Mouse (Mus musculus) lung, adult 2 months (tissue): ENCODE measurements around the gene Cetn4. TPM values are rescaled to one million over a fixed set of nuclear protein-coding genes. Genes with fewer than 3 reads are reported as not detected.

Source experiments
- DNase-seq: peaks from one replicate; pipeline ENCODE4 v3.0.0; 2022
- H3K4me1 ChIP-seq: fragments of 200-500 bp; 2 replicates; pipeline ENCODE4 v1.6.1; 2011; ENCODE audit warnings: low read length; ENCODE audit not compliant: control insufficient read depth, insufficient read depth
- H3K4me3 ChIP-seq: fragments of 200-500 bp; replicated peaks from 2 replicates; pipeline ENCODE3; 2011; ENCODE audit warnings: low read depth, mild to moderate bottlenecking, control low read depth, low read length; ENCODE audit errors: extremely low read depth
- CTCF ChIP-seq: fragments of 200-500 bp; IDR thresholded peaks from 2 replicates; pipeline ENCODE4 v1.5.1; 2011; ENCODE audit warnings: mild to moderate bottlenecking, low read length, control low read depth; ENCODE audit not compliant: insufficient read depth
- POLR2A ChIP-seq: fragments of 200-500 bp; IDR thresholded peaks from 2 replicates; pipeline ENCODE4 v1.6.1; 2011; ENCODE audit warnings: low read depth, mild to moderate bottlenecking, control low read depth, low read length, borderline replicate concordance; ENCODE audit errors: extremely low read depth
- WGBS: fragments of 180-500 bp; shearing (Covaris S2); methylation state at CpG from one replicate; pipeline ENCODE4 v1.1.7; 2018; 5-methylcytosine and 5-hydroxymethylcytosine counted together
- polyA plus RNA-seq: library from polyadenylated mRNA; depleted of rRNA; stranded (reverse); fragments of >200 nt; gene quantifications from 2 replicates; pipeline ENCODE4 v1.2.3, GENCODE M21; 2012

The Cetn4 gene
- polyA plus RNA-seq, 1 experiment = 2.1 TPM

GRCm38 (mm10) chr3:37311897-37312369, 575 bp downstream of the Cetn4 start:
- H3K4me1 ChIP-seq = peaks cover 6% of the 10 kb centered on the region; the same call in 1 of the 2 replicates
- TF ChIP-seq CTCF (no peak), POLR2A (no peak)
- DNase-seq = no peak
- H3K4me3 ChIP-seq = peak overlapping the region; percentile 96
- 7% methylated on average over 10 of the region's 10 CpGs for WGBS

DNA sequence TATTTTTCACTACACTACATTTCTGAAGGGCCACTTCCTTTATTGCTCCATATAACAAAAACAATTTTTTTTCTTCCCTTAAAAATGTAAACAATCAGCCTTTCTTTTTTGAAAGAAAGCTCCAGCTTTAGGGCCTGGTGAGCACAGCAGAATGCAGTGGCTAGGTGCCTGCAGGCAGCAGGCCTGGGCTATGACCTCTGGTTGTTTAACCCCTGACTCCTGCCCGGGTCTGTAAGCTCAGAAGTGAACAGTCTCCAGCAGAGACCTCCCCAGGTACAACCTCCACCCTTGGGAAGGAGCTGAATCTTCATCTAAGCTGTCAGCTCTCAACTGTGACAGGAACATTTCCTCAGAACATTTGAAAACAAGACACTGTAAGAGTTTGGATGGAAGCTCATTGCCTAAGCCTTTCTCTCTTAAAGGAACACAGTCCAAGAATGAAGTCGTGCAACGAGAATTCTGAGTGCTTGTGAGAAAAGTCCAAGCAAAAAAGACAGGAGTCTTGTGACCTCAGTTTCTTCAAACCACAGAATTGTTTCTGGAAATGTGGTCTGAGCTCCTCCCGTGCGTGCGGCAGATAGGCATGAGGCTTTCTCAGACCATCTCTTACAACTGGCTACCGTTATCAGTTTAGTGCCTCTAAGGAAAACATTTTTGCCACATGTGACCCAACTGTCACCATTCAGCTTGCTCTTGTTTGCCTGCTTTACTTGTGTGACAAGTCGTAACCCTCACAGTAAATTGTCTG, 8.9 kb downstream of the Cetn4 start:
- Histone ChIP-seq H3K4me1 (no peaks in the 10 kb centered on the region; the same call in 1 of the 2 replicates), H3K4me3 (no peak overlapping the region)
- TF ChIP-seq CTCF (no peak), POLR2A (no peak)
- no peak for DNase-seq
- 68% methylated on average over 8 of the region's 8 CpGs for WGBS

DNA sequence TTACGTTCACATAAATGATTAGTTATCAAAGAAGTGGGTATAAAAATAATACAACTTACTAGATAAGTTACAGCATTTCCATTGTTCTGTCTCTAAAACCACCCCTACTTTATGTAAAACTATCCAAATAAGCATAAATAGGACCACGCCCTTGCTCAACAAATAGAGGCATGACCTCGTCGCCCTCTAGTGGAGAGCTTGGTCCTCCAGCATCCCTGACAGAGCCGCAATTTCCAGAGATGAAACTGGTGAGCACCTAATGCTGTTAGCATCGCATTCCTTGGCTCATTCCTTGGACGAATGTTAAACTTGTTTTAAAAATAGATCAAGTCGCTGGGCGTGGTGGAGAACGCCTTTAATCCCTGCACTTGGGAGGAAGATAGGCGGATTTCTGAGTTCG, 9.8 kb downstream of the Cetn4 start:
- DNase-seq = no peak
- Histone ChIP-seq H3K4me3 (no peak overlapping the region), H3K4me1 (no peaks in the 10 kb centered on the region; the same call in 1 of the 2 replicates)
- 36% methylated on average over 12 of the region's 12 CpGs for WGBS
- peak; percentile 74 for TF ChIP-seq CTCF
- TF ChIP-seq POLR2A = no peak

DNA sequence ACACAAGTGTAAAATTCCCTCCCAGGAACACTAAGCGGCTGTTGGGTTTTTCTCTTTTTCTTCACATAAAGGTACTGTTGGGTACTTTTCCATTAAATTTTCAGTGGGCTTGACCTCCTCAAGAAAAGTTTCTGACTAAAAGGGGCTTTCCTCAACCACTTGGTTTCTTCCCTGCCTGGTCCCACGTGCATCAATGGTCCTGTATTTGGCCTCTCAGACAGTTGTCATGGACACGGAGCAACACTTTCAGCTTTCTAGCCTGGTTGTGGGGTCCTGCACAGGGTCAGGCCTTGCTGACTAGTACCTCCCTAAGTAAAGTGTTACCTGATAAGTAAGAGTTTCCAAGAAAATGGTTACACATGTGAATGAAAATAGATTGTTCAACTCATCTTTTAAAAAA, 13.0 kb downstream of the Cetn4 start:
- no peak for DNase-seq
- no peak for TF ChIP-seq CTCF
- TF ChIP-seq POLR2A = no peak
- Histone ChIP-seq H3K4me1 (no peaks in the 10 kb centered on the region; the same call in 1 of the 2 replicates), H3K4me3 (no peak overlapping the region)
- WGBS = 69% methylated on average over 3 of the region's 3 CpGs

GRCm38 (mm10) chr3:37292654-37293053, 19.9 kb downstream of the Cetn4 start:
- 39% methylated on average over 2 of the region's 2 CpGs for WGBS
- DNase-seq = no peak
- no peak overlapping the region for H3K4me3 ChIP-seq
- TF ChIP-seq CTCF (no peak), POLR2A (no peak)
- H3K4me1 ChIP-seq = no peaks in the 10 kb centered on the region

- no peak for TF ChIP-seq POLR2A
- no peak for TF ChIP-seq CTCF
- WGBS = 72% methylated on average over 2 of the region's 2 CpGs
- Histone ChIP-seq H3K4me1 (no peaks in the 10 kb centered on the region), H3K4me3 (no peak overlapping the region)
- no peak for DNase-seq
These were observed 20.6 kb downstream of the Cetn4 start for GRCm38 (mm10) chr3:37291929-37292328.

DNA sequence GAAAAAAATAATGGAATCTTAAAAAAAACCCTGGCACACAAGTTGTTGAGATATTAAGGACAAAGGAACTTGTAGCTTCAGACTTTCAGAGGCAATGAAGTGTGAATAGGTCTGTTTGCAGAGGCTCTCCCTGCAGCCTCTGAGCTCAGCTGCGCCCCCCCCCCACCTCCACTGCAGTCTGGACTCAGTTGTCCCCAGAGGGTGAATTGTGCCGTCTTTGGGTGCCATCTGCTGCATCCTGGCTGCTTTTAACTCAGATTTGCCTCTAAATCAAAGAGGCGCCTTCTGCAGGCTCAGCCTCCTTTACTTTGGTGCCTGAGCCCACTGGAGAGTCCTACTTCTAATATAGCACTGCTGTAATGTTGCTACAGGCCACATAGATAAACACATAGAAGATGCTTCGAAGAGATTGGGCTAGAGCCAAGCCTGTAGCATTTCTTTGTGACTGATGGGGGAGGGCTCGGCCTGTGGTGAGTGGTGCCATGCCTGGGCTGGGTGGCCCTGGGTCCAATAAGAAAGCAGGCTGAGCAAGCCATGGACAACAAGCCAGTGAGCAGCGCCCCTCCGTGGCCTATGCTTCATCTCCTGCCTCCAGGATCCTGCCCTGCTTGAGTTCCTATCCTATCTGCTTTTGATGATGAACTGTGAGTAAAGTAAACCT, 21.5 kb downstream of the Cetn4 start:
- Histone ChIP-seq H3K4me1 (no peaks in the 10 kb centered on the region), H3K4me3 (no peak overlapping the region)
- 68% methylated on average over 7 of the region's 7 CpGs for WGBS
- TF ChIP-seq POLR2A = no peak
- TF ChIP-seq CTCF = no peak
- no peak for DNase-seq

- no peak for DNase-seq
- TF ChIP-seq POLR2A (no peak), CTCF (no peak)
- WGBS = 88% methylated on average over 2 of the region's 2 CpGs
- Histone ChIP-seq H3K4me1 (no peaks in the 10 kb centered on the region), H3K4me3 (no peak overlapping the region)
These were observed 23.3 kb downstream of the Cetn4 start for GRCm38 (mm10) chr3:37289237-37289636.

GRCm38 (mm10) chr3:37283234-37283633, 29.3 kb downstream of the Cetn4 start:
- DNase-seq = no peak
- no peak overlapping the region for H3K4me3 ChIP-seq
- no peaks in the 10 kb centered on the region for H3K4me1 ChIP-seq
- 84% methylated on average over 4 of the region's 4 CpGs for WGBS
- TF ChIP-seq CTCF (no peak), POLR2A (no peak)
